Mouse (Mus musculus): Measurements from ENCODE around the gene Taldo1. TPM values are rescaled to one million over a fixed set of nuclear protein-coding genes. Genes with fewer than 3 reads are reported as not detected.

The Taldo1 gene
- polyA plus RNA-seq, 1 experiment: 204 TPM

DNA sequence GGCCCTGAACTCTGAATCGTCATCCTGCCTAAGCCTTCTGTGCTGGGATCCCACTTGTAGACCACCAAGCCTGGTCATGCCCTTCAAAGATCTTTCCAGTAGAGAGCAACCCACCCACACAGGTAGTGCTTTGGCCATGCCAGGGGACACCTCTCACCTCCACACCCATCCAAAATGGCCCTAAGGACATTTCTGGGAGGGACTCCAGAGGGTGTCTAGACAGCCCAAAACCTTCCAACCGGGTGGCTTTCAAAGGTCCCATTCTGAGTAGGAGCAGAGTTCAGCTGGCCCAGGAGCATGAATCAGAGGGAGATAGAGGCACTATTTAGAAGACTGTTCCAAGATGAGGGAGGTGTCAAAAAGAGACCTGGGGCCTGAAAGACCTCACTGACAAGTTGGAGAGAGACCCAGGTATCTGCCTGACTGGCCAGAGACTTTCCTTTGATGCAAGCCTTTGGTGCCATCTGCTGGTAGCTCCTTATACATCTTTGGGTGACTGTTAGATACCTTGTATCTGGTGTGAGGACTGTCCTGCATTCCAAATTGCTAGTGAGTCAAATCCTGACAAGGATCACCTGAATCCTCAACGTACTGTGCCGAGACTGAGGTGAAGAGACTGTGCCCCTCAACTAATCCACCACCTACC, 28.8 kb upstream of the Taldo1 start:
- TF ChIP-seq POLR2A (IDR thresholded peaks at IDR 0.05; ENCODE audit: borderline replicate concordance, extremely low read depth, low read depth, low read length) (no peak), CTCF (IDR thresholded peaks at IDR 0.05; ENCODE audit: insufficient read depth, low read length) (peak; percentile 72)
- 55% methylated on average over 4 of the region's 4 CpGs for WGBS
- Histone ChIP-seq H3K4me3 (replicated peaks; ENCODE audit: extremely low read depth, low read depth, low read length) (no peak overlapping the region), H3K4me1 (ENCODE audit: control insufficient read depth, insufficient read depth, low read length) (no peaks in the 10 kb centered on the region)
- peak; percentile 55 for DNase-seq

DNA sequence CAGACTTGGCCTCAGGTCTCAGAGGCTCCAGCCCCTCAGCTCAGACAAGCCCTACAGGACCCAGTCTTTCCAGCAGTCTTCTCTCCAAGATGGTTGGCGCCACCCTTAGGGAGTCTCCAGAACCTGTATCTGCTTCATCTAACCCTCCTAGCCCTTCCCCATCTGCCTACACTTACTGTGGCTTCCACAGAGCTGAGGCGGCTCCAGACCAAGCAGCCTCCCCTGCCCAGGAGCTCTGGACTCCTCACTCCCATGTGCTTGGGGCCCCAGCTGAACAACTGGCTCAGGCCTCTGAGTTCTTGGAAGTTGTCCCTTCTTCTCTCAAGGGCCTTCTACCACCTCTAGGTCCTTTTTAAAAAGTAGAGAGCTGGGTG, 28.3 kb upstream of the Taldo1 start:
- WGBS: 70% methylated on average over 2 of the region's 2 CpGs
- no peak for TF ChIP-seq POLR2A (IDR thresholded peaks at IDR 0.05; ENCODE audit: borderline replicate concordance, extremely low read depth, low read depth, low read length)
- no peak for TF ChIP-seq CTCF (IDR thresholded peaks at IDR 0.05; ENCODE audit: insufficient read depth, low read length)
- H3K4me3 ChIP-seq (replicated peaks; ENCODE audit: extremely low read depth, low read depth, low read length): no peak overlapping the region
- DNase-seq: no peak
- H3K4me1 ChIP-seq (ENCODE audit: control insufficient read depth, insufficient read depth, low read length): no peaks in the 10 kb centered on the region

GRCm38 (mm10) chr7:141364349-141365048, 27.5 kb upstream of the Taldo1 start:
- no peak for DNase-seq
- TF ChIP-seq POLR2A (IDR thresholded peaks at IDR 0.05; ENCODE audit: borderline replicate concordance, extremely low read depth, low read depth, low read length) (no peak), CTCF (IDR thresholded peaks at IDR 0.05; ENCODE audit: insufficient read depth, low read length) (no peak)
- Histone ChIP-seq H3K4me1 (ENCODE audit: control insufficient read depth, insufficient read depth, low read length) (no peaks in the 10 kb centered on the region), H3K4me3 (replicated peaks; ENCODE audit: extremely low read depth, low read depth, low read length) (no peak overlapping the region)
- 77% methylated on average over 5 of the region's 5 CpGs for WGBS

GRCm38 (mm10) chr7:141365049-141365445, 27.0 kb upstream of the Taldo1 start:
- Histone ChIP-seq H3K4me3 (replicated peaks; ENCODE audit: extremely low read depth, low read depth, low read length) (no peak overlapping the region), H3K4me1 (ENCODE audit: control insufficient read depth, insufficient read depth, low read length) (no peaks in the 10 kb centered on the region)
- no peak for DNase-seq
- TF ChIP-seq CTCF (IDR thresholded peaks at IDR 0.05; ENCODE audit: insufficient read depth, low read length) (no peak), POLR2A (IDR thresholded peaks at IDR 0.05; ENCODE audit: borderline replicate concordance, extremely low read depth, low read depth, low read length) (no peak)
- 63% methylated on average over 3 of the region's 3 CpGs for WGBS

- 70% methylated on average over 4 of the region's 4 CpGs for WGBS
- no peaks in the 10 kb centered on the region for H3K4me1 ChIP-seq (ENCODE audit: control insufficient read depth, insufficient read depth, low read length)
Measured at GRCm38 (mm10) chr7:141367358-141367757, 24.6 kb upstream of the Taldo1 start.

DNA sequence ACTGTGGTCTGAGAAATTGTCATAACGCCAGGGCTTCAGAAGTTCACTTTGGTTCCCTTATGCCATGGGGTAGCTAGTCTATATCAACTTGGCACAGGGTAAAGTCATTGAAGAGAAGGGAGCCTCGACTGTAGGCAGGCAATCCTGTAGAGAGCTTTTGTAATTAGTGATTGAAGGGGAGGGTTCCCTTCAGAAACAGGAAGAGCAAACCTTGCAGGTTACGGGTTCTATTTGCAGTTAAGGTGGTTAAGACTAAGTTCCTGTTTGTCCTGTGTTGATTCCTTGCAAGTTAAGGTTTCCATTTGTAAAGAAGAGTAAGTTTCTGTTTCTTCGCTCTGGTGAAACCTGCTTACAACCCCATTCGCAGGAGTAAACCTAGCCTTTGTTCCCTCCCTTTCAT, 22.1 kb upstream of the Taldo1 start:
- TF ChIP-seq CTCF (IDR thresholded peaks at IDR 0.05; ENCODE audit: insufficient read depth, low read length) (no peak), POLR2A (IDR thresholded peaks at IDR 0.05; ENCODE audit: borderline replicate concordance, extremely low read depth, low read depth, low read length) (no peak)
- Histone ChIP-seq H3K4me3 (replicated peaks; ENCODE audit: extremely low read depth, low read depth, low read length) (no peak overlapping the region), H3K4me1 (ENCODE audit: control insufficient read depth, insufficient read depth, low read length) (no peaks in the 10 kb centered on the region)
- 64% methylated on average over 5 of the region's 5 CpGs for WGBS
- DNase-seq: no peak

More at GRCm38 (mm10) chr7:141367358-141367757, 24.6 kb upstream of the Taldo1 start:
- no peak overlapping the region for H3K4me3 ChIP-seq (replicated peaks; ENCODE audit: extremely low read depth, low read depth, low read length)
- no peak for TF ChIP-seq POLR2A (IDR thresholded peaks at IDR 0.05; ENCODE audit: borderline replicate concordance, extremely low read depth, low read depth, low read length)
- no peak for TF ChIP-seq CTCF (IDR thresholded peaks at IDR 0.05; ENCODE audit: insufficient read depth, low read length)
- DNase-seq: no peak

DNA sequence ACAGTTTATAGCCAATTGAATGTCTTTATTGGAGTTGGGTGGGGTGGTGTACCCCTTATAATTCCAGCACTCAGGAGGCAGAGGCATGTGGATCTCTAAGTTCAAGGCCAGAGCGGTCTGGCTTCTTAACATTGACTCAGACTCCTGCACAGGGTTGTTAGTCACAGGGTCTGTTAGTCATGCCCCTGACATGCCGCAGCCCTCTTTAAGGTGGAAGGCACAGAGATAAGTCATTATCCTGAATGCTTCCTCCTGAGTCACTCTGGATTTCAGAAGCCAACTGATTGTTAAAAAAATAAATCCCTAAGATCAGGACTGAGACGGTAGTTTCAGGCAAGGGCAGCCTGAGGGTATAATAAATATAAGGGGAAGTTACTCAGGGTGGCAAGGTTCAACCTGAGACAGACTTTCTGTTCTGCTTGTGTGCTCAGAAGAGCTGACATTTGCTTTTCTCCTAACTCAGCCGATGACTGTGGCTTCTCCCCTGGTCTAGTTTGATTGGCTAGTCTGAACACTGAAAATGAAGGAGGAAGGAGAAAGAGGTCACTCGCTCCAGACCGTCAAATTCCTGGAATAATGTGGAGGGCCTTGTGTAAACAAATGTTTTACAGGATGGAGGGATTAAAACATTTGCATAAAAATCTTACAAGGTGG, 19.9 kb upstream of the Taldo1 start:
- no peak overlapping the region for H3K4me3 ChIP-seq (replicated peaks; ENCODE audit: extremely low read depth, low read depth, low read length)
- H3K4me1 ChIP-seq (ENCODE audit: control insufficient read depth, insufficient read depth, low read length): no peaks in the 10 kb centered on the region
- WGBS: 36% methylated on average over 6 of the region's 6 CpGs
- TF ChIP-seq POLR2A (IDR thresholded peaks at IDR 0.05; ENCODE audit: borderline replicate concordance, extremely low read depth, low read depth, low read length) (no peak), CTCF (IDR thresholded peaks at IDR 0.05; ENCODE audit: insufficient read depth, low read length) (no peak)
- no peak for DNase-seq

GRCm38 (mm10) chr7:141373611-141374010, 18.4 kb upstream of the Taldo1 start:
- no peak for TF ChIP-seq POLR2A (IDR thresholded peaks at IDR 0.05; ENCODE audit: borderline replicate concordance, extremely low read depth, low read depth, low read length)
- TF ChIP-seq CTCF (IDR thresholded peaks at IDR 0.05; ENCODE audit: insufficient read depth, low read length): no peak
- no peak overlapping the region for H3K4me3 ChIP-seq (replicated peaks; ENCODE audit: extremely low read depth, low read depth, low read length)
- no peaks in the 10 kb centered on the region for H3K4me1 ChIP-seq (ENCODE audit: control insufficient read depth, insufficient read depth, low read length)
- WGBS: 81% methylated on average over 6 of the region's 6 CpGs
- no peak for DNase-seq

GRCm38 (mm10) chr7:141374399-141374798, 17.6 kb upstream of the Taldo1 start:
- no peaks in the 10 kb centered on the region for H3K4me1 ChIP-seq (ENCODE audit: control insufficient read depth, insufficient read depth, low read length)
- DNase-seq: no peak
- TF ChIP-seq CTCF (IDR thresholded peaks at IDR 0.05; ENCODE audit: insufficient read depth, low read length) (no peak), POLR2A (IDR thresholded peaks at IDR 0.05; ENCODE audit: borderline replicate concordance, extremely low read depth, low read depth, low read length) (no peak)
- H3K4me3 ChIP-seq (replicated peaks; ENCODE audit: extremely low read depth, low read depth, low read length): no peak overlapping the region

Measured in lung, adult 2 months (tissue).